Mouse (Mus musculus) heart, embryonic 15.5 days (tissue): ENCODE measurements around the gene Dync1i2. TPM values are rescaled to one million over a fixed set of nuclear protein-coding genes. Genes with fewer than 3 reads are reported as not detected.

Experiments
- ATAC-seq: fragments of 200-750 bp; cut with Nextera tagmentation; replicated peaks from 2 replicates; pipeline ENCODE4 v1.8.0; 2017; ENCODE audit warnings: low read depth, moderate TSS enrichment; ENCODE audit not compliant: insufficient number of reproducible peaks, insufficient read depth, low FRiP score
- H3K27ac ChIP-seq: fragments of 300-500 bp; sonication (generic); 2 replicates; pipeline ENCODE4 v1.5.1; 2015; ENCODE audit warnings: mild to moderate bottlenecking, inconsistent platforms
- H3K27me3 ChIP-seq: fragments of 300-500 bp; sonication (generic); 2 replicates; pipeline ENCODE4 v1.6.1; 2015; ENCODE audit warnings: inconsistent platforms
- H3K36me3 ChIP-seq: fragments of 300-500 bp; sonication (generic); 2 replicates; pipeline ENCODE4 v1.6.1; 2015; ENCODE audit warnings: mild to moderate bottlenecking, inconsistent platforms
- H3K4me1 ChIP-seq: fragments of 300-500 bp; sonication (generic); replicated peaks from 2 replicates; pipeline ENCODE4 v1.6.1; 2015; ENCODE audit warnings: inconsistent platforms
- H3K4me2 ChIP-seq: fragments of 300-500 bp; sonication (generic); 2 replicates; pipeline ENCODE4 v1.6.1; 2015; ENCODE audit warnings: inconsistent platforms, mild to moderate bottlenecking, moderate library complexity
- H3K4me3 ChIP-seq: fragments of 300-500 bp; sonication (generic); 2 replicates; pipeline ENCODE4 v1.5.1; 2015; ENCODE audit warnings: mild to moderate bottlenecking, inconsistent platforms
- H3K9ac ChIP-seq: fragments of 300-500 bp; sonication (generic); 2 replicates; pipeline ENCODE4 v1.6.1; 2015; ENCODE audit warnings: mild to moderate bottlenecking, inconsistent platforms
- H3K9me3 ChIP-seq: fragments of 300-500 bp; sonication (generic); replicated peaks from 2 replicates; pipeline ENCODE4 v1.6.1; 2016; ENCODE audit warnings: inconsistent platforms
- WGBS: fragments of 180-500 bp; shearing (Covaris S2); methylation state at CpG from one replicate; pipeline ENCODE4 v1.1.7; 2015; ENCODE audit warnings: mixed read lengths; 5-methylcytosine and 5-hydroxymethylcytosine counted together
- polyA plus RNA-seq: library from polyadenylated mRNA; unstranded; fragments of >200 nt; fragmentation: Nextera tagmentation; extraction: Ambion mirVana; gene quantifications from 2 replicates; pipeline ENCODE4 v1.2.1, GENCODE M21; 2015

Gene Dync1i2
- polyA plus RNA-seq, 1 experiment from 2014 or later, result 64.0 TPM

DNA sequence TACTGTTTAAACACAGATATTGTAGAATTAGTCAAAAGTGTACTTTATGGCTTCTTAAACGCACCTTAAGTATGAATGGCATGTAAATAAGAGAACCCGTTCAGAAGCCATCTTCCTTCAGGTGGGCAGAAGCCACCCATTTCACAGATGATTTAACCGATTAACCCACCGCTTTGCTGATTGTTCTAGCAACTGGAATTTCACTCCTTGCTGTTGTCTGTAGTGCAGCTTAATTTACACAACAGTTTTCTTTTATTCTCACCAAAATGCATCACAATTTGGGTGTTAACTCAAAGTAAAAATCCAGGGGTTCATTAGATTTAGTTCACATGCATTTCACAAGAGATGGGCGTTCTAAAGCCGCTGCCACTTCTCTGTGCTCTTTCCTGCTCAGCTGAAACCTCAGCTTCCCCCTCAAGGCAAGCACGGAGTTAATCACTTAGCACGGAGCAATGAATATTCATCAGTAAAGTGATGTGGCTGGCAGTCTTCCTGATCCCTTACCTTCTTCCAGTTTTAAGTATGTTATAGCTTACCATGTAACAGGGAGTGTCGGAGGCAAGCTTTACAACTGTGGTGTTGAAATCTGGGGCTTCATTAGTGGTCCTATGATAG lies 31.7 kb downstream of the Dync1i2 start:
- Histone ChIP-seq H3K4me1 (no peaks in the 10 kb centered on the region), H3K4me2 (no peak overlapping the region), H3K27ac (no peak overlapping the region), H3K9ac (no peak overlapping the region), H3K27me3 (no peaks in the 10 kb centered on the region), H3K9me3 (no peaks in the 10 kb centered on the region), H3K36me3 (peaks cover 7% of the 10 kb centered on the region; the same call in 1 of the 2 replicates), H3K4me3 (no peak overlapping the region)
- 83% methylated on average over 9 of the region's 9 CpGs for WGBS
- ATAC-seq, result no peak

DNA sequence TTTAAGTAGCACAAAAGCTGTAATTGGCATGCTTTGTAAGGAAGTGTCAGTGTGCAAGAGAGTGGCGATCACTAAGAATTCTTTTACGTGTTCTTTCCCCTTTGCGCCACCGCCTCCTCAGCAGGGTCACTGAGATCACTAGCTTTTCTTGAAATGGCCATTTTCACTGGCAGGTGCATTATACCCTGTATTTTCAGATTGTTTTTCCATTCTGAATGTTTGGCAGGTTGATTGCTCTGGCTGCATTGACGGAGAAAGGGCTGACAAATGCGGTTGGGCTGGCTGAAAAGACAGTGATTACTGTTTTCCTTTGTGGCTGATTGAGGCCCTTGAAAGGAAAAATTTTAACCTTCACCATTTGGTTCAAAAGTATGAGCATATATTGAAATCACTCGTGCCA lies 33.3 kb downstream of the Dync1i2 start:
- WGBS, result 91% methylated on average over 7 of the region's 7 CpGs
- no peaks in the 10 kb centered on the region for H3K9me3 ChIP-seq
- no peaks in the 10 kb centered on the region for H3K27me3 ChIP-seq
- no peaks in the 10 kb centered on the region for H3K4me1 ChIP-seq
- no peak for ATAC-seq
- H3K9ac ChIP-seq, result no peak overlapping the region
- no peak overlapping the region for H3K27ac ChIP-seq
- H3K4me2 ChIP-seq, result no peak overlapping the region
- H3K4me3 ChIP-seq, result no peak overlapping the region
- peaks cover 13% of the 10 kb centered on the region for H3K36me3 ChIP-seq

DNA sequence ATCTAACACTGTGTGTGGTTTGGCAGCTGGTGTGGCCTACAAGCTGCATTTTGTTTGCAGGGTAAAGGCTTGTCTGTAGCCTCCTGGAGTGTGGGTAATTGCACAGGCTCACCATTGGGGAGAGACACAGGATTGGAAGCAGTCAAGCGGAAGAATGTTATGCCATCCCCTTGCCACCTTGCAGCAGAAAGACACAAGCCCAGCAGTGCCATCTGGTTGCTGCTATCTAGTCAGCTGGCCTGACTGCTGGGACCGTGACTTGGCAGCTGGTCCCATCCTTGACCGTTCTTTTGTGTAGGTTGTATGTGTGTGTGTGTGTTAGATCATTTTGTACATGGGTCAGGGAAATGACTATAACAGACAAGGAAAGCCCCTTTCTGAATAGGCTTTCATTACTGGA lies 33.9 kb downstream of the Dync1i2 start:
- 79% methylated on average over 3 of the region's 3 CpGs for WGBS
- Histone ChIP-seq H3K9me3 (no peaks in the 10 kb centered on the region), H3K4me1 (no peaks in the 10 kb centered on the region), H3K27ac (no peak overlapping the region), H3K4me3 (no peak overlapping the region), H3K36me3 (peaks cover 19% of the 10 kb centered on the region), H3K27me3 (no peaks in the 10 kb centered on the region), H3K9ac (no peak overlapping the region), H3K4me2 (no peak overlapping the region)
- ATAC-seq, result no peak

DNA sequence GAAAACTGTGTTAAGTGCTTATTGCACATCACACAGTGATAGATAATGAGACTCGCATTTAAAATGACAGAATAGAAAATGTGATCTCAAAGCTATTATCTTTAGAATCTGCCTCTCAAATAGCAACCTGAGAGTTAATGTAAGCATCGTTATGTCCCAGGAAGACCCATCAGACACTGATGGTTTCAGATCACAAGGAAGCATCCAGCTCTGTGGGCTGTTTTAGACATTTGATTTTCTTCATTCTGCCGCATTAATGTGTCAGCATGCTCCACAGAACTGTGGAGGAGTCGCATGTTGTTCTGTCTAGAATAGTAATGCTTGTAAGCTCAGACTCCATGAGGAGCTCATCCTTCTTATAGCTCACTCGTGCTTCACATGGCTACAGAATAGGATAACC lies 34.6 kb downstream of the Dync1i2 start:
- Histone ChIP-seq H3K4me2 (no peak overlapping the region), H3K27ac (no peak overlapping the region), H3K36me3 (peaks cover 26% of the 10 kb centered on the region), H3K4me1 (no peaks in the 10 kb centered on the region), H3K9me3 (no peaks in the 10 kb centered on the region), H3K27me3 (no peaks in the 10 kb centered on the region), H3K9ac (no peak overlapping the region), H3K4me3 (no peak overlapping the region)
- no peak for ATAC-seq
- 88% methylated on average over 5 of the region's 5 CpGs for WGBS

DNA sequence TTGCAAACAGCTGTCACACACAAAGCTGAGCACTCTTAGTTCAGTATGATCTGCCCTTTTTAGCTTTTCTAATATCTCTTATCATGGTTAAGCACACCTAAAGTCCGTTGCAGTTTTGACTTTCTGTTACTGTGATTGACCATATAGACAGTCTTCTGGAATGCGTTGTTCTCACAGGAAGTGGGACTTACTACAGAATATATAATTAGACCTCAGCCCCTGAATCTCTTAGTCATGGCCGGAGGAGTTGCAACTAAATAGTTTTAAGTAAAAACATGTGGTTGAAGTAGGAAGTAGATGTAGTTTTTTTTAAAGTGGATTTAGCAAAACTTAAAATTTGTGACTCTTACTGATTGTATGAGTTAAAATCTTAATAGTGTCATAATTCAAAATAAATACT lies 36.6 kb downstream of the Dync1i2 start:
- Histone ChIP-seq H3K36me3 (peaks cover 41% of the 10 kb centered on the region), H3K27ac (no peak overlapping the region), H3K27me3 (no peaks in the 10 kb centered on the region), H3K9me3 (no peaks in the 10 kb centered on the region), H3K4me3 (no peak overlapping the region), H3K4me1 (no peaks in the 10 kb centered on the region), H3K4me2 (no peak overlapping the region), H3K9ac (no peak overlapping the region)
- no peak for ATAC-seq
- WGBS, result 52% methylated on average over 3 of the region's 3 CpGs

DNA sequence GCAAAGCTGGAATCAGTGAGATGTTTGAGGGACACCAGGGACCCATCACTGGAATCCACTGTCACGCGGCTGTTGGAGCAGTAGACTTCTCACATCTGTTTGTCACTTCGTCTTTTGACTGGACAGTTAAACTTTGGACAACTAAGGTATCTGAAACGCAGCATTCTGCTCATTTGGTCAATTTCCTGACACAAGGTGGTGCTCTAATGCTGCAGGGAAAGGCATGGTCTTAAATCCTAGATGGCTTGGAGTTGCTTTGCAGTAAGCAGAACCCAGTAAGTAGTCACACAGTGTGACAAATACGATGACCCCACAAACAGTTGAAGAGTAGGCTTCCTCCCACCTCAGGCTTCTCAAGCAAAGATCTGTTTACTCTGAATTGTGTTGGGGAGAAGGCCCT lies 39.3 kb downstream of the Dync1i2 start:
- WGBS, result 77% methylated on average over 5 of the region's 5 CpGs
- ATAC-seq, result no peak
- peaks cover 48% of the 10 kb centered on the region for H3K36me3 ChIP-seq

DNA sequence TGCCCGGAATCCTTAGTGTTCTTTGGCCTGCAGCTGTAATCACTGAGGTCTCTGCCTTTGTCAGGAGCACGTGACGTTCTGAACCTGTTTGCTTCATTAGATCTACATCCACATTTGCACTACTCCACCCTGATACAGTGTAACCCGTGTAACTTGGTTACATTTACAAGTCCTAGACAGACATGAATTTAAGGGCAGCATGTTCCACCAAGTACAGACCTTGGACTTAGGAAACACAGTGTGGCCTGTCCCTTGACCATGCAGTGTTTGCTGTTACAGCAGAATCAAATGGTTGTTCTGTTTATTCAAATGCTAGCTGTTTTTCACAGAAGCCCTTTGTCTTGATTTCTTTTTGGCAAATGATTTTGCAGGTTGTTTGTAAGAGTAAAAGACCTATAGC lies 43.3 kb downstream of the Dync1i2 start:
- peaks cover 70% of the 10 kb centered on the region for H3K36me3 ChIP-seq
- no peaks in the 10 kb centered on the region for H3K9me3 ChIP-seq
- H3K27me3 ChIP-seq, result no peaks in the 10 kb centered on the region
- no peak overlapping the region for H3K4me2 ChIP-seq
- 65% methylated on average over 4 of the region's 4 CpGs for WGBS
- ATAC-seq, result no peak
- H3K4me3 ChIP-seq, result no peak overlapping the region
- no peak overlapping the region for H3K27ac ChIP-seq
- H3K4me1 ChIP-seq, result no peaks in the 10 kb centered on the region
- no peak overlapping the region for H3K9ac ChIP-seq

More for the DNA sequence above, 39.3 kb downstream of the Dync1i2 start:
- Histone ChIP-seq H3K4me2 (no peak overlapping the region), H3K9ac (no peak overlapping the region), H3K4me3 (no peak overlapping the region), H3K9me3 (no peaks in the 10 kb centered on the region), H3K27me3 (no peaks in the 10 kb centered on the region), H3K4me1 (no peaks in the 10 kb centered on the region), H3K27ac (no peak overlapping the region)

DNA sequence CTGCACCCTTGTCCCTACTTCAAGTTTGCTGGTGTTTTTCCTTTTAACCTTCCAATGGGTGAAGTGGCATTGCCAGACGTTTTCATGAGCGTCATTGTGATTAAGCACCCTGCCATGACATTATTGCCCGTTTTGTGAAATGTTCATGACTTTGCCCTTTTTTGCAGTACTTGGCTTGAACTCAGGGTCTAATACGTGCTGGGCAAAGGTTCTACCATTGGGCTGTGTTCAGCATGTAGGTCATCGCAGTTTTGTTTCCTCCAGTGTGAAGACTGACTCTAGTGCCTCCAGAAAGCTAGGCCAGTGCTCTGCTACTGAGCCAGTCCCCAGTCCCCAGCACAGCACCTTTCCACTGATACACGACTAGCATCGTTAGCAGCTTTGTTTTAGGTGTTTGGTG lies 45.1 kb downstream of the Dync1i2 start:
- H3K27me3 ChIP-seq, result no peaks in the 10 kb centered on the region
- ATAC-seq, result no peak
- no peak overlapping the region for H3K4me2 ChIP-seq
- H3K9ac ChIP-seq, result no peak overlapping the region
- peaks cover 66% of the 10 kb centered on the region for H3K36me3 ChIP-seq
- WGBS, result 90% methylated on average over 7 of the region's 7 CpGs
- no peaks in the 10 kb centered on the region for H3K9me3 ChIP-seq
- H3K27ac ChIP-seq, result no peak overlapping the region
- no peaks in the 10 kb centered on the region for H3K4me1 ChIP-seq
- no peak overlapping the region for H3K4me3 ChIP-seq

DNA sequence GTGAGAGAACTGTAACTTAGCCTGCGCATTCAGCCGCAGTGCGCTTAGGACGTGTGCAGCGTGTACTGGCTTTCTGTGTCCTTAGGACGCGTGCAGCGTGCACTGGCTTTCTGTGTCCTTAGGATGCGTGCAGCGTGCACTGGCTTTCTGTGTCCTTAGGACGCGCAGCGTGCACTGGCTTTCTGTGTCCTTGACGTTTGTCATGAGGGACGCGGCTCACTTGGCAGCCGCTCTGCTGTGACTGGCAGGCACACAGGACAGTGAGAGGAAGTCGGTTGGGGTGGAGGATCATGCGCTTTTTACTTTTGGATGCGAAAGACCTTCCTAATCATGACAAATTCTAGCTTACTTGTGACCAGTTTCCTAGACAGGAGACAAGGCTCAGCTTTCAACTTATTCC lies 53.1 kb downstream of the Dync1i2 start:
- no peak overlapping the region for H3K4me2 ChIP-seq
- H3K36me3 ChIP-seq, result peaks cover 55% of the 10 kb centered on the region
- 89% methylated on average over 20 of the region's 20 CpGs for WGBS
- H3K4me3 ChIP-seq, result no peak overlapping the region
- H3K27me3 ChIP-seq, result no peaks in the 10 kb centered on the region
- H3K9me3 ChIP-seq, result no peaks in the 10 kb centered on the region
- H3K4me1 ChIP-seq, result no peaks in the 10 kb centered on the region
- no peak overlapping the region for H3K27ac ChIP-seq
- no peak overlapping the region for H3K9ac ChIP-seq
- no peak for ATAC-seq

DNA sequence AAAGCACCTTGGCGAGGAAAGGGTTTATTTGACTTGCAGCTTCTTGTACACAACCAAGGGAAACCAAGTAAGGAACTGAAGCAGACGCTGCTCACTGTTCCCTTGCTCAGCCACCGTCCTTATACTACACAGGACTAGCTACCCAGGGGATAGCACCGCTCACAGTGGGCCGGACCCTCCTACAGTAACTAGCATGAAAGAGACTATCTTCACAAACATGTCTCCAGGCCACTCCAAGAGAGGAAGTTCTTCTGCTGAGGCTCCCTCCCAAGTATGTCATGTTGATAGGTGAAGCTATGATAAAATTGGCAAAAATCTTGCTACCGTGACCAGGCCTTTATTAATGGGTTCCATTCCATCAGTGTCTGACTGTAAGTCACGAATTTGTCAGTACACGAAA lies 57.2 kb downstream of the Dync1i2 start:
- ATAC-seq, result no peak
- Histone ChIP-seq H3K27me3 (no peaks in the 10 kb centered on the region), H3K4me1 (peaks cover 1% of the 10 kb centered on the region; the same call in 1 of the 2 replicates), H3K4me3 (no peak overlapping the region), H3K27ac (no peak overlapping the region), H3K9ac (no peak overlapping the region), H3K4me2 (no peak overlapping the region), H3K36me3 (peaks cover 26% of the 10 kb centered on the region), H3K9me3 (no peaks in the 10 kb centered on the region)
- 88% methylated on average over 8 of the region's 8 CpGs for WGBS

DNA sequence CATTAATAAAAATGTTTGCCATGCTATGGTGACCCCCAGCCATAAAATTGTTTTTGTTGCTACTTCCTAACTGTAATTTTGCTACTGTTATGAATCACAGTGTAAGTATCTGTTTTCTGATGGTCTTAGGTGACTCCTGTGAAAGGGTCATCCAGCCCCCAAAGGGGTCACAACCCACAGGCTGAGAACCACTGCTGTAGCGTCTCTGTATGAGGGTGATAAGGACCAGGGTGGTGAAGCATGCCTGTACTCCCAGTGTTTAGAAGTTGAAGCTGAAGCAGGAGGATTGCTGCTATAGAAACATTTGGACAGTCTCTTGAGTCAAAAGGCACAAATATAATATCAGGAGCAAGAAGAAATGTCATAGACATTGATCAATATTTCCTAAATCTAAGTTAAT lies 57.8 kb downstream of the Dync1i2 start:
- H3K4me2 ChIP-seq, result no peak overlapping the region
- no peak overlapping the region for H3K27ac ChIP-seq
- H3K27me3 ChIP-seq, result no peaks in the 10 kb centered on the region
- H3K4me1 ChIP-seq, result peaks cover 5% of the 10 kb centered on the region; the same call in 1 of the 2 replicates
- no peak for ATAC-seq
- no peaks in the 10 kb centered on the region for H3K9me3 ChIP-seq
- WGBS, result 27% methylated on average over 1 of the region's 1 CpGs
- H3K4me3 ChIP-seq, result no peak overlapping the region
- no peak overlapping the region for H3K9ac ChIP-seq
- H3K36me3 ChIP-seq, result peaks cover 24% of the 10 kb centered on the region

DNA sequence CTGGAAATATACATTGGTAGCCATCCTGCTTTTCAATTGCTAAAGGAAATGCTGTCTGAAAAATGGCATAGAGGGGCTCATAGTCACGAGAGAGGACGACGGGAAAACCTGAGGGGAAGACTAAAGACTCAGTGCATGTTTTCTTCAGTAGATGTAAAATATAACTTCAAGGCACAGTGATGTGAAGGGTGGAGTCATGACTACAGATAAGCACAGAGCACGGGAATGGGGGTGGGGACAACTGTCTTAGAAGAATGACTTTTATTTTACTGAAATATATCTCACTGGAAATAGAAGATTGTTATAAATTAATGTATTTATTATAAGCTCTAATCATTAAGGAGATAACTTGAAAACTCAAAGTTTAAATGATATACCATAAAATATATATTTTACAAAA lies 58.6 kb downstream of the Dync1i2 start:
- ATAC-seq, result no peak
- Histone ChIP-seq H3K36me3 (peaks cover 20% of the 10 kb centered on the region), H3K4me2 (no peak overlapping the region), H3K9ac (no peak overlapping the region), H3K4me3 (no peak overlapping the region), H3K27me3 (no peaks in the 10 kb centered on the region), H3K9me3 (no peaks in the 10 kb centered on the region), H3K27ac (no peak overlapping the region), H3K4me1 (peaks cover 5% of the 10 kb centered on the region; the same call in 1 of the 2 replicates)
- WGBS, result 58% methylated on average over 4 of the region's 4 CpGs
